Mouse (Mus musculus) forebrain, embryonic 12.5 days (tissue): ENCODE results near the gene Irgq. TPM values are rescaled to one million over a fixed set of nuclear protein-coding genes. Genes with fewer than 3 reads are reported as not detected.

Experiments used
- ATAC-seq: fragments of 200-750 bp; cut with Nextera tagmentation; 2 replicates; pipeline ENCODE4 v1.8.0; 2017; ENCODE audit warnings: moderate TSS enrichment; ENCODE audit not compliant: low FRiP score
- H3K27ac ChIP-seq: fragments of 300-500 bp; sonication (generic); 2 replicates; pipeline ENCODE4 v1.5.1; 2016; ENCODE audit warnings: mild to moderate bottlenecking
- H3K27me3 ChIP-seq: fragments of 300-500 bp; sonication (generic); 2 replicates; pipeline ENCODE4 v1.6.1; 2016; ENCODE audit warnings: mild to moderate bottlenecking
- H3K36me3 ChIP-seq: fragments of 300-500 bp; sonication (generic); replicated peaks from 2 replicates; pipeline ENCODE4 v1.6.1; 2016; ENCODE audit warnings: mild to moderate bottlenecking
- H3K4me1 ChIP-seq: fragments of 300-500 bp; sonication (generic); 2 replicates; pipeline ENCODE4 v1.6.1; 2016
- H3K4me2 ChIP-seq: fragments of 300-500 bp; sonication (generic); 2 replicates; pipeline ENCODE4 v1.6.1; 2016; ENCODE audit warnings: mild to moderate bottlenecking, moderate library complexity
- H3K4me3 ChIP-seq: fragments of 300-500 bp; sonication (generic); replicated peaks from 2 replicates; pipeline ENCODE4 v1.5.1; 2016; ENCODE audit warnings: mild to moderate bottlenecking
- H3K9ac ChIP-seq: fragments of 300-500 bp; sonication (generic); 2 replicates; pipeline ENCODE4 v1.6.1; 2016; ENCODE audit warnings: mild to moderate bottlenecking
- H3K9me3 ChIP-seq: fragments of 300-500 bp; sonication (generic); 2 replicates; pipeline ENCODE4 v1.6.1; 2016
- WGBS: fragments of 180-500 bp; shearing (Covaris S2); methylation state at CpG from one replicate; pipeline ENCODE4 v1.1.7; 2016; 5-methylcytosine and 5-hydroxymethylcytosine counted together
- polyA plus RNA-seq: library from polyadenylated mRNA; unstranded; fragments of >200 nt; fragmentation: Nextera tagmentation; extraction: Ambion mirVana; gene quantifications from 2 replicates; pipeline ENCODE4 v1.2.1, GENCODE M21; 2016

The Irgq gene
- polyA plus RNA-seq, 1 experiment from 2014 or later = 24.7 TPM

- 9% methylated on average over 8 of the region's 8 CpGs for WGBS
- ATAC-seq = peak; percentile 45
- Histone ChIP-seq H3K4me2 (peak overlapping the region; percentile 71), H3K9ac (peak overlapping the region; percentile 57; the same call in 1 of the 2 replicates), H3K27me3 (peaks cover 36% of the 10 kb centered on the region), H3K4me3 (peak overlapping the region; percentile 45), H3K27ac (no peak overlapping the region), H3K36me3 (no peaks in the 10 kb centered on the region), H3K9me3 (no peaks in the 10 kb centered on the region), H3K4me1 (peaks cover 10% of the 10 kb centered on the region; the same call in 1 of the 2 replicates)
Measured at GRCm38 (mm10) chr7:24586828-24587227, 56.3 kb downstream of the Irgq start.

- 5% methylated on average over 30 of the region's 30 CpGs for WGBS
- Histone ChIP-seq H3K36me3 (no peaks in the 10 kb centered on the region), H3K4me2 (peak within 1 kb of the TSS; percentile 71), H3K9me3 (no peaks in the 10 kb centered on the region), H3K4me3 (peak within 1 kb of the TSS; percentile 45), H3K27ac (no peak within 1 kb of the TSS; the same call in 1 of the 2 replicates), H3K9ac (peak within 1 kb of the TSS; percentile 57), H3K4me1 (peaks cover 12% of the 10 kb centered on the region; the same call in 1 of the 2 replicates), H3K27me3 (peaks cover 36% of the 10 kb centered on the region)
- ATAC-seq = peak; percentile 70
Measured at GRCm38 (mm10) chr7:24587330-24588105, 57.0 kb downstream of the Irgq start, which contains the start of the genes Ethe1 and Zfp575. Gene Ethe1, plus strand, starts transcription at chr7:24587543. Gene Zfp575, minus strand, starts transcription at chr7:24587641.

Other genes with a start within 250 kb of the Irgq start
- gene Zfp61, start 229.5 kb upstream of the Irgq start, polyA plus RNA-seq = 44.5 and 44.8 TPM in 2 replicates
- 17.8 and 19.0 TPM in 2 replicates for gene Zfp94, start 214.0 kb upstream of the Irgq start, polyA plus RNA-seq
- gene Tescl, start 196.8 kb upstream of the Irgq start, polyA plus RNA-seq = not detected in 2 replicates
- not detected in 2 replicates for gene Lypd5, start 181.5 kb upstream of the Irgq start, polyA plus RNA-seq
- 1.1 and 1.4 TPM in 2 replicates for gene Kcnn4, start 160.4 kb upstream of the Irgq start, polyA plus RNA-seq
- 25.6 and 29.1 TPM in 2 replicates for gene Smg9, start 131.1 kb upstream of the Irgq start, polyA plus RNA-seq
- gene Irgc1, start 78.4 kb upstream of the Irgq start, polyA plus RNA-seq = not detected in 2 replicates
- 1.0 and 1.2 TPM in 2 replicates for gene Plaur, start 68.2 kb upstream of the Irgq start, polyA plus RNA-seq
- 32.1 and 38.3 TPM in 2 replicates for gene Cadm4, start 48.7 kb upstream of the Irgq start, polyA plus RNA-seq
- 170 and 182 TPM in 2 replicates for gene Zfp428, start 23.7 kb upstream of the Irgq start, polyA plus RNA-seq
- gene AC161166.1, start 18.2 kb upstream of the Irgq start, polyA plus RNA-seq = 1.6 and 1.7 TPM in 2 replicates
- gene Pinlyp, start 15.4 kb downstream of the Irgq start, polyA plus RNA-seq = not detected in 2 replicates
- gene Xrcc1, start 15.6 kb downstream of the Irgq start, polyA plus RNA-seq = 105 and 107 TPM in 2 replicates
- gene Ethe1, start 56.9 kb downstream of the Irgq start, polyA plus RNA-seq = 15.3 and 15.7 TPM in 2 replicates
- gene Zfp575, start 57.0 kb downstream of the Irgq start, polyA plus RNA-seq = 3.1 and 3.5 TPM in 2 replicates
- gene Phldb3, start 80.1 kb downstream of the Irgq start, polyA plus RNA-seq = not detected in 2 replicates
- 0.42 and 0.56 TPM in 2 replicates for gene Lypd3, start 105.9 kb downstream of the Irgq start, polyA plus RNA-seq
- gene Tex101, start 146.0 kb downstream of the Irgq start, polyA plus RNA-seq = not detected in 2 replicates
- gene BC049730, start 178.6 kb downstream of the Irgq start, polyA plus RNA-seq = not detected in 2 replicates
- gene Gm4763, start 196.2 kb downstream of the Irgq start, polyA plus RNA-seq = not detected in 2 replicates
- 0.20 TPM in 1 of 2 replicates, not detected in the other for gene Cd177, start 229.6 kb downstream of the Irgq start, polyA plus RNA-seq
- gene Ceacam10, start 246.5 kb downstream of the Irgq start, polyA plus RNA-seq = 0.36 TPM in 1 of 2 replicates, not detected in the other